Mouse (Mus musculus) hindbrain, embryonic 16.5 days (tissue): ENCODE measurements around the gene Cacna1s. TPM values are rescaled to one million over a fixed set of nuclear protein-coding genes. Genes with fewer than 3 reads are reported as not detected.

Experiments
- ATAC-seq: fragments of 200-750 bp; cut with Nextera tagmentation; 2 replicates; pipeline ENCODE4 v1.8.0; 2017; ENCODE audit warnings: moderate TSS enrichment, moderate library complexity
- H3K27ac ChIP-seq: fragments of 300-500 bp; sonication (generic); 2 replicates; pipeline ENCODE4 v1.5.1; 2014; ENCODE audit warnings: low read depth, mild to moderate bottlenecking, control low read depth, low read length, moderate library complexity
- H3K27me3 ChIP-seq: fragments of 300-500 bp; sonication (generic); replicated peaks from 2 replicates; pipeline ENCODE4 v1.6.1; 2014; ENCODE audit warnings: low read length; ENCODE audit not compliant: control insufficient read depth, insufficient read depth
- H3K36me3 ChIP-seq: fragments of 300-500 bp; sonication (generic); 2 replicates; pipeline ENCODE4 v1.6.1; 2014; ENCODE audit warnings: mild to moderate bottlenecking, low read length, moderate library complexity, mixed read lengths; ENCODE audit not compliant: control insufficient read depth, insufficient read depth
- H3K4me1 ChIP-seq: fragments of 300-500 bp; sonication (generic); 2 replicates; pipeline ENCODE4 v1.6.1; 2014; ENCODE audit warnings: low read depth, low read length; ENCODE audit not compliant: control insufficient read depth, insufficient read depth
- H3K4me2 ChIP-seq: fragments of 300-500 bp; sonication (generic); 2 replicates; pipeline ENCODE4 v1.6.1; 2014; ENCODE audit warnings: mild to moderate bottlenecking, low read length, control low read depth, moderate library complexity
- H3K4me3 ChIP-seq: fragments of 300-500 bp; sonication (generic); 2 replicates; pipeline ENCODE4 v1.5.1; 2014; ENCODE audit warnings: mild to moderate bottlenecking, low read length, control low read depth, moderate library complexity
- H3K9ac ChIP-seq: fragments of 300-500 bp; sonication (generic); 2 replicates; pipeline ENCODE4 v1.6.1; 2014; ENCODE audit warnings: low read depth, mild to moderate bottlenecking, control low read depth, low read length, moderate library complexity
- H3K9me3 ChIP-seq: fragments of 300-500 bp; sonication (generic); 2 replicates; pipeline ENCODE4 v1.6.1; 2014; ENCODE audit warnings: mild to moderate bottlenecking, low read length, moderate library complexity; ENCODE audit not compliant: control insufficient read depth
- WGBS: fragments of 180-500 bp; shearing (Covaris S2); extraction: QIAGEN DNeasy Blood & Tissue Kit; methylation state at CpG from one replicate; pipeline ENCODE4 v1.1.7; 2014; 5-methylcytosine and 5-hydroxymethylcytosine counted together
- polyA plus RNA-seq: library from polyadenylated mRNA; unstranded; fragments of >200 nt; fragmentation: Nextera tagmentation; extraction: Ambion mirVana; gene quantifications from 2 replicates; pipeline ENCODE4 v1.2.1, GENCODE M21; 2015

Cacna1s gene
- polyA plus RNA-seq, 1 experiment from 2014 or later, result 0.45 TPM

GRCm38 (mm10) chr1:136130107-136130506 lies 77.6 kb downstream of the Cacna1s start:
- Histone ChIP-seq H3K36me3 (no peaks in the 10 kb centered on the region), H3K27me3 (no peaks in the 10 kb centered on the region), H3K4me3 (peak overlapping the region; percentile 84), H3K4me1 (peaks cover 27% of the 10 kb centered on the region), H3K4me2 (peak overlapping the region; percentile 79), H3K9ac (peak overlapping the region; percentile 44), H3K9me3 (no peaks in the 10 kb centered on the region), H3K27ac (peak overlapping the region; percentile 96; the same call in 1 of the 2 replicates)
- no peak for ATAC-seq
- 53% methylated on average over 3 of the region's 3 CpGs for WGBS

GRCm38 (mm10) chr1:136130951-136131558 lies 78.5 kb downstream of the Cacna1s start, which contains the start of gene Kif21b:
Gene Kif21b, plus strand, starts transcription at chr1:136131389.
- Histone ChIP-seq H3K4me3 (peak within 1 kb of the TSS; percentile 84), H3K36me3 (no peaks in the 10 kb centered on the region), H3K27me3 (no peaks in the 10 kb centered on the region), H3K4me2 (peak within 1 kb of the TSS; percentile 79), H3K9ac (peak within 1 kb of the TSS; percentile 96), H3K27ac (peak within 1 kb of the TSS; percentile 96), H3K4me1 (peaks cover 37% of the 10 kb centered on the region), H3K9me3 (no peaks in the 10 kb centered on the region)
- WGBS, result 2% methylated on average over 28 of the region's 42 CpGs
- peak; percentile 92 for ATAC-seq

- under 1% methylated on average over 43 of the region's 43 CpGs for WGBS
- Histone ChIP-seq H3K4me2 (peak overlapping the region; percentile 79), H3K9ac (peak overlapping the region; percentile 96), H3K4me1 (peaks cover 43% of the 10 kb centered on the region), H3K36me3 (no peaks in the 10 kb centered on the region), H3K4me3 (peak overlapping the region; percentile 84), H3K9me3 (no peaks in the 10 kb centered on the region), H3K27me3 (no peaks in the 10 kb centered on the region), H3K27ac (peak overlapping the region; percentile 96)
- ATAC-seq, result peak; percentile 50
These were observed 79.2 kb downstream of the Cacna1s start for GRCm38 (mm10) chr1:136131603-136132291.

GRCm38 (mm10) chr1:136132386-136133201 lies 80.0 kb downstream of the Cacna1s start:
- Histone ChIP-seq H3K4me2 (peak overlapping the region; percentile 79), H3K9me3 (no peaks in the 10 kb centered on the region), H3K4me1 (peaks cover 52% of the 10 kb centered on the region), H3K27ac (peak overlapping the region; percentile 96), H3K27me3 (no peaks in the 10 kb centered on the region), H3K9ac (peak overlapping the region; percentile 96), H3K36me3 (no peaks in the 10 kb centered on the region), H3K4me3 (peak overlapping the region; percentile 84)
- ATAC-seq, result peak; percentile 7; the same call in 1 of the 2 replicates
- WGBS, result 22% methylated on average over 10 of the region's 10 CpGs

GRCm38 (mm10) chr1:136133570-136134240 lies 81.2 kb downstream of the Cacna1s start:
- WGBS, result 21% methylated on average over 13 of the region's 13 CpGs
- no peak for ATAC-seq
- H3K4me1 ChIP-seq, result peaks cover 63% of the 10 kb centered on the region
- H3K27me3 ChIP-seq, result no peaks in the 10 kb centered on the region
- H3K4me2 ChIP-seq, result peak overlapping the region; percentile 79
- peak overlapping the region; percentile 96 for H3K9ac ChIP-seq
- H3K4me3 ChIP-seq, result peak overlapping the region; percentile 84
- H3K27ac ChIP-seq, result peak overlapping the region; percentile 96
- no peaks in the 10 kb centered on the region for H3K9me3 ChIP-seq
- H3K36me3 ChIP-seq, result no peaks in the 10 kb centered on the region

- Histone ChIP-seq H3K27ac (no peak overlapping the region), H3K9me3 (no peaks in the 10 kb centered on the region), H3K9ac (peak overlapping the region; percentile 96; the same call in 1 of the 2 replicates), H3K4me1 (peaks cover 68% of the 10 kb centered on the region), H3K4me2 (peak overlapping the region; percentile 79), H3K36me3 (no peaks in the 10 kb centered on the region), H3K4me3 (peak overlapping the region; percentile 84; the same call in 1 of the 2 replicates), H3K27me3 (no peaks in the 10 kb centered on the region)
- 68% methylated on average over 2 of the region's 2 CpGs for WGBS
- ATAC-seq, result no peak
These were observed 82.0 kb downstream of the Cacna1s start for GRCm38 (mm10) chr1:136134547-136134946.

GRCm38 (mm10) chr1:136135046-136135445 lies 82.5 kb downstream of the Cacna1s start:
- H3K36me3 ChIP-seq, result no peaks in the 10 kb centered on the region
- no peak overlapping the region for H3K9ac ChIP-seq
- H3K27me3 ChIP-seq, result no peaks in the 10 kb centered on the region
- ATAC-seq, result no peak
- H3K4me2 ChIP-seq, result peak overlapping the region; percentile 19
- H3K4me3 ChIP-seq, result no peak overlapping the region
- no peaks in the 10 kb centered on the region for H3K9me3 ChIP-seq
- no peak overlapping the region for H3K27ac ChIP-seq
- peaks cover 71% of the 10 kb centered on the region for H3K4me1 ChIP-seq
- 67% methylated on average over 1 of the region's 1 CpGs for WGBS

GRCm38 (mm10) chr1:136135777-136136444 lies 83.4 kb downstream of the Cacna1s start:
- H3K27ac ChIP-seq, result no peak overlapping the region
- no peaks in the 10 kb centered on the region for H3K9me3 ChIP-seq
- H3K36me3 ChIP-seq, result no peaks in the 10 kb centered on the region
- H3K27me3 ChIP-seq, result no peaks in the 10 kb centered on the region
- H3K4me1 ChIP-seq, result peaks cover 74% of the 10 kb centered on the region
- H3K9ac ChIP-seq, result no peak overlapping the region; the same call in 1 of the 2 replicates
- WGBS, result 58% methylated on average over 6 of the region's 6 CpGs
- ATAC-seq, result no peak
- H3K4me3 ChIP-seq, result no peak overlapping the region
- peak overlapping the region; percentile 22; the same call in 1 of the 2 replicates for H3K4me2 ChIP-seq
